Mouse (Mus musculus): ENCODE results near the gene Tap2.

DNA sequence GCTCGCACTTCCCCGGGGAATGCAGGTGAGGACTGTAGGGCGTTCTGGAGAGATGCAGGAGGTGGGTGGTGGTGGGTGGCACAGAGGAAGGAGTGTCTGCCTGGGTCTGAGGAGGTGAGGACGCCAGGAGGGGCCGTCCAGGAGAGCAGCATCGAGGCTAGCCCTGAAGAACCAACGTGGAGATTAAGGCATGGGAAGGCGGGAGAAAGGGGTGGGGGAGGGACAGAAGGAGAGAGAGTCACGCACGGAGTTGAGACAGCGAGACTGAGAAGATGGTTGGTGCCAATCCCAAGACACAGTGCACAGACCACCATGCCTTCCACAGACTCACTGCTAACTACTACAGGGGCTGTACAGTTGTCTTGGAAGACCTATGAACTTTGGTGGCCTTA, 4.8 kb upstream of the Tap2 start:
- no peak for TF ChIP-seq TAL1 (IDR thresholded peaks at IDR 0.05; ENCODE audit: low read length)
- no peak for TF ChIP-seq GATA1 (IDR thresholded peaks at IDR 0.05; ENCODE audit: low read length)

All from erythroblast, embryonic 14.5 days (primary cell).